Mouse (Mus musculus) hindbrain, embryonic 16.5 days (tissue): ENCODE measurements around the gene Irak1. TPM values are rescaled to one million over a fixed set of nuclear protein-coding genes. Genes with fewer than 3 reads are reported as not detected.
A peak's percentile ranks its signal among the peaks of the same experiment; 100 is the strongest.

Experiments used
- ATAC-seq: fragments of 200-750 bp; cut with Nextera tagmentation; 2 replicates; pipeline ENCODE4 v1.8.0; 2017; ENCODE audit warnings: moderate TSS enrichment, moderate library complexity
- H3K27ac ChIP-seq: fragments of 300-500 bp; sonication (generic); 2 replicates; pipeline ENCODE4 v1.5.1; 2014; ENCODE audit warnings: low read depth, mild to moderate bottlenecking, control low read depth, low read length, moderate library complexity
- H3K27me3 ChIP-seq: fragments of 300-500 bp; sonication (generic); replicated peaks from 2 replicates; pipeline ENCODE4 v1.6.1; 2014; ENCODE audit warnings: low read length; ENCODE audit not compliant: control insufficient read depth, insufficient read depth
- H3K36me3 ChIP-seq: fragments of 300-500 bp; sonication (generic); 2 replicates; pipeline ENCODE4 v1.6.1; 2014; ENCODE audit warnings: mild to moderate bottlenecking, low read length, moderate library complexity, mixed read lengths; ENCODE audit not compliant: control insufficient read depth, insufficient read depth
- H3K4me1 ChIP-seq: fragments of 300-500 bp; sonication (generic); 2 replicates; pipeline ENCODE4 v1.6.1; 2014; ENCODE audit warnings: low read depth, low read length; ENCODE audit not compliant: control insufficient read depth, insufficient read depth
- H3K4me2 ChIP-seq: fragments of 300-500 bp; sonication (generic); 2 replicates; pipeline ENCODE4 v1.6.1; 2014; ENCODE audit warnings: mild to moderate bottlenecking, low read length, control low read depth, moderate library complexity
- H3K4me3 ChIP-seq: fragments of 300-500 bp; sonication (generic); 2 replicates; pipeline ENCODE4 v1.5.1; 2014; ENCODE audit warnings: mild to moderate bottlenecking, low read length, control low read depth, moderate library complexity
- H3K9ac ChIP-seq: fragments of 300-500 bp; sonication (generic); 2 replicates; pipeline ENCODE4 v1.6.1; 2014; ENCODE audit warnings: low read depth, mild to moderate bottlenecking, control low read depth, low read length, moderate library complexity
- H3K9me3 ChIP-seq: fragments of 300-500 bp; sonication (generic); 2 replicates; pipeline ENCODE4 v1.6.1; 2014; ENCODE audit warnings: mild to moderate bottlenecking, low read length, moderate library complexity; ENCODE audit not compliant: control insufficient read depth
- WGBS: fragments of 180-500 bp; shearing (Covaris S2); extraction: QIAGEN DNeasy Blood & Tissue Kit; methylation state at CpG from one replicate; pipeline ENCODE4 v1.1.7; 2014; 5-methylcytosine and 5-hydroxymethylcytosine counted together
- polyA plus RNA-seq: library from polyadenylated mRNA; unstranded; fragments of >200 nt; fragmentation: Nextera tagmentation; extraction: Ambion mirVana; gene quantifications from 2 replicates; pipeline ENCODE4 v1.2.1, GENCODE M21; 2015

The Irak1 gene
- 38.4 and 48.5 TPM in 2 replicates for polyA plus RNA-seq

DNA sequence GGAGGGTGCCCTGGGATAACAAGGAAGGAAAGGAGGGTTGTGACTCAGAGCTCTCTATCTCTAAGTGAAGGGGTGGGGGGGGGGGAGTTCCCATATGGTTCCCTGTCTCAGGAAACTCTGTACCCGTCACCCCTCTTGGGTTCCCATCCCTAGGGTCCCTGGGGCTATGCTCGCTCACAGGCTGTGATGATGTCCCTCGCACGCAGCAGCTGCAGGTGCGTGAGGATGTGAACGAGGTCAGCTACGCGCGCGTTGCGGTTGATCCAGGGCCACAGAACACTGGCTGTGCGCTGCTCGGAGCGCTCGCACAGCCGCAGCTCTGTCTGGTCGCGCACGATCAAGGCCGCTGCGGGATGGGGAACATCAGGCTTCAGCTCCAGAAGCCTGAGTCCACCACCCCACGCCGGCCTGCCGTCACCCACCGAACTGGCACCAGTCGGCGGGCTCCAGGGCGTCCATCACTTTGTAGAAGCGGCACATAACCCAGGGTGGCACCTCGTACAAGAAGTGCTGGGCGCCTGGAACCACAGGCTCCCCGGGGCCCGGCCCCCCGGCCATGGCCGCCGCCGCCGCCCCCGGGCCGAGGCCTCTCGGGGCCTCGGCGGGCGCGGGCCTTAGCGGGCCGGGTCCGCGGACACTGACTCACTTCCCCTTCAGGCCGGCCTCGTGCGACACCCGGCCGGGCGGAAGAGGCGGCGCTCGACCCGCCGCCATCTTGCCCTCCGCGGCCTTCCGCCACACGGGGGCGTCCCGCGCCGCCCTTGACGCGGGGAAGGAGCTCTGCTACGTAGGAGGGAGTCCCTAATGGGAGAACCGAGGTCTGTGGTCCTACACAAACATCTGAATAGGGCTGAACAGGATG lies at the start of gene Irak1:
Gene Irak1, minus strand, starts transcription at position 731 of the 862 bp plus-strand sequence.
- 0 out of 2 replicates have a peak, but pooled peaks cover 2% of the 10 kb centered on the region for H3K36me3 ChIP-seq
- ATAC-seq: peak; percentile 91
- H3K27ac ChIP-seq: peak within 1 kb of the TSS; percentile 82
- H3K9me3 ChIP-seq: no peaks in the 10 kb centered on the region
- no peaks in the 10 kb centered on the region for H3K27me3 ChIP-seq
- H3K4me2 ChIP-seq: peak within 1 kb of the TSS; percentile 65
- 12% methylated on average over 58 of the region's 72 CpGs for WGBS
- H3K4me3 ChIP-seq: peak within 1 kb of the TSS; percentile 61
- peaks cover 4% of the 10 kb centered on the region for H3K4me1 ChIP-seq
- H3K9ac ChIP-seq: peak within 1 kb of the TSS; percentile 81

DNA sequence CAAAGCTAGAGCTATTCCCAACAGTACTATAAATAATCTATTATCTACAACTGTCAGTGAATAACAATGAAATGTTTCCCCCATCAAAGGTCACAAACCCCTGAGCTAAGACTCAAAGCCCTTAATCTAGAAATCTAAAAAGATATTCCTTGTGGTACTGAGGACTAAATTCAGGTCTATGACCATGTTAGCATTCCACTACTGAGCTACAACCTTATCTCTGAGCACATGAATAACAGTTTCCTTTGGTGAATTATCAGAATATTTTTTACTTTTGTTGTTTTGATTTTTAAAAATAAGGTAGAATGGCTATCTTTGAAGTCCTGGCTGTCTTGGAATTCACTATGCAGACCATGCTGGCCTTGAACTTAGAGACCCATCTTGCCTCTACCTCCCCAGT lies 47.1 kb upstream of the Irak1 start:
- no peaks in the 10 kb centered on the region for H3K27me3 ChIP-seq
- ATAC-seq: no peak
- H3K9me3 ChIP-seq: no peaks in the 10 kb centered on the region
- no peak overlapping the region for H3K4me2 ChIP-seq
- H3K27ac ChIP-seq: no peak overlapping the region
- H3K36me3 ChIP-seq: no peaks in the 10 kb centered on the region
- H3K4me1 ChIP-seq: no peaks in the 10 kb centered on the region
- H3K9ac ChIP-seq: no peak overlapping the region
- H3K4me3 ChIP-seq: no peak overlapping the region

DNA sequence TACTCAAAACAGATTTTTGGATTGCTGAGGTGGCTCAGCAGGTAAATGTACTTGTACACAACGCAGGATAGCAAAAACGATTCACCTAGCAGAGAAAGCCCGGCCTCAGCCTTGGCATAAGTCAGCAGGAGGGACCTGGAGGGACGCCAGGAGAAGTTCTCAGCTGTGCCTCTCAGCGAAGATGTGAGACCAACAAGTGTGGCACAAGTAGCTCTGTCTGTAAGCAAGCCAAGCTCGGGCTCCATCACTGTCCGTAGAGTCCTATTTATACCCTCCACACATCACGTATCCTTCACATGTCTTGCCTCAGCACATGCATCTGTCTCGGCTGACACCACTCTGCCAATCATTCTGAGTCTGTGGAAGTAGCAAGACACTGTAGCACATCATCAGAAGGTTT lies 44.2 kb upstream of the Irak1 start:
- no peak for ATAC-seq
- Histone ChIP-seq H3K36me3 (no peaks in the 10 kb centered on the region), H3K27ac (no peak overlapping the region), H3K4me1 (no peaks in the 10 kb centered on the region), H3K9me3 (no peaks in the 10 kb centered on the region), H3K27me3 (no peaks in the 10 kb centered on the region), H3K4me3 (no peak overlapping the region), H3K9ac (no peak overlapping the region), H3K4me2 (no peak overlapping the region)
- WGBS: 68% methylated on average over 9 of the region's 9 CpGs

DNA sequence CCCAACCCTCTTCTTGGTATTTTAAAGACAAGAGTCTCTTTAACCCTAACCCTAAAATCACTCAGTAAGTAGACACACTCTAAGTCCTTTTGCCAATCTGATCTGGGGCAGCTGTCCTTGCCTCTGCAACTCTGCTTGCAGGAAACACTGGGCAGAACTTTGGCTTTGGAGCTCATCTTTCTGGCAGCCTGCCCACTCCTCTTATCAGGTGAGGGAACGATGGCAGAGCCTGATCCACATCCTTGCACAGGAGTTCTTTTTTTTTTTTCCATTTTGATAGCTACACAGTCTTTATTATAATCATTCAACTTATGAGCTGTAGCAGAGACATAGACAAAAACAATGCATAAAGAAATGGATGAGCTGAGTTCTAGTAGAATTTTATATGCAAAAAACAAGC lies 21.4 kb upstream of the Irak1 start:
- Histone ChIP-seq H3K9me3 (no peaks in the 10 kb centered on the region), H3K27me3 (no peaks in the 10 kb centered on the region), H3K4me1 (no peaks in the 10 kb centered on the region), H3K4me2 (no peak overlapping the region), H3K9ac (no peak overlapping the region), H3K27ac (no peak overlapping the region), H3K4me3 (no peak overlapping the region), H3K36me3 (no peaks in the 10 kb centered on the region)
- WGBS: 59% methylated on average over 1 of the region's 1 CpGs
- ATAC-seq: no peak

DNA sequence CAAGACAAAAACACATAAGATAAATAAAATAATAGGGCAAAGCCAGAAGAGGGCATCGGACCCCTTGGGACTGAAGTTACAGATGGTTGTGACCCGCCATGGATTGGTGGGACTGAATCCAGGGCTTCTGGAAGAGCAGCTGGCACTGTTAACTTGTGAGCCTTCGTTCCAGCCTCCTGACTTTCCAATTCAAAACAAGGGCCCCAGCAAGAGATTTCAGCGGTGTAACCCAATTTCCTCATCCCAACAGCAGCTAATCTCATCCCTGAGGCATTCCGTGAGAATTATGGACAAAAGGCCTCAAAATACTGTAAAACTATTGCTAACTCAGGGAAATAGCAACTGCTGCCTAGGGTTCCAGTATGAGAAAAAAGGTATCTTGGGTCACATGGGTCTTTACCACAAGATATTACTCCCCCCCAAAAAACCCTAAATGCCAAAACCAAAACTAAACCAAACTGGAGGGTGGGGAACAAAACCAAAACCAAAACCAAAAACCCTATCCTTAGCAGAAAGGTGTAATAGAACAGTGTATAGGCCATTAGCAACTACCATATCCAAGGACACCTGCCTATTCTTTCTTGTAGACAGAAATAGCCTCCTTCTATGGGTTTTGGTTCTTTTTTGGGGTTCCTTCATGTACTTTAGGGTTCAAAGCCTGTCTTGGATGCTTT lies 14.1 kb upstream of the Irak1 start:
- H3K4me2 ChIP-seq: no peak overlapping the region
- no peak overlapping the region for H3K9ac ChIP-seq
- no peak for ATAC-seq
- no peak overlapping the region for H3K4me3 ChIP-seq
- H3K9me3 ChIP-seq: no peaks in the 10 kb centered on the region
- H3K36me3 ChIP-seq: peaks cover 6% of the 10 kb centered on the region
- 74% methylated on average over 5 of the region's 5 CpGs for WGBS
- no peaks in the 10 kb centered on the region for H3K27me3 ChIP-seq
- H3K27ac ChIP-seq: no peak overlapping the region
- no peaks in the 10 kb centered on the region for H3K4me1 ChIP-seq

DNA sequence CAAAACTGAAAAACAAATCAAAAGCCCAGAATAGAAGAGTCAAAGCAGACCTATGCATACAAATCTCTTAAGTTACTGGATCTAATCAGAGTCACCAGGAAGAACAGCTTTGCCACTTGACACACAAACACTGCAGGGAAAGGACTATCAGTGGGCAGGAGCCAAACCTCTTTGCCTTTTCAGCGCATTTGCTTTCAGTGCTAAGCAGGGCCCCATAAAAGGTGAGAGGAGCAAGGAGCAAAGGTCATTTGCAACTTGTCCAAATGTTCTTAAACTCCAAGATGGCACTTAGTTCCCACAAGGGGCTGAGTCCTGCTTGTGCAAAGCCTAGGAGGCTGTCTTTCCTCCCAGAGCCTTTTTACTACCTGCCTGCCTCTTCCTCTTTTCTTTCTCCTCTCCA lies 6.3 kb upstream of the Irak1 start:
- no peak overlapping the region for H3K9ac ChIP-seq
- no peaks in the 10 kb centered on the region for H3K9me3 ChIP-seq
- WGBS: 61% methylated on average over 1 of the region's 1 CpGs
- no peaks in the 10 kb centered on the region; the same call in 1 of the 2 replicates for H3K27me3 ChIP-seq
- H3K4me1 ChIP-seq: no peaks in the 10 kb centered on the region
- peaks cover under 1% of the 10 kb centered on the region; the same call in 1 of the 2 replicates for H3K36me3 ChIP-seq
- ATAC-seq: no peak
- H3K4me3 ChIP-seq: no peak overlapping the region
- H3K4me2 ChIP-seq: no peak overlapping the region
- no peak overlapping the region for H3K27ac ChIP-seq

DNA sequence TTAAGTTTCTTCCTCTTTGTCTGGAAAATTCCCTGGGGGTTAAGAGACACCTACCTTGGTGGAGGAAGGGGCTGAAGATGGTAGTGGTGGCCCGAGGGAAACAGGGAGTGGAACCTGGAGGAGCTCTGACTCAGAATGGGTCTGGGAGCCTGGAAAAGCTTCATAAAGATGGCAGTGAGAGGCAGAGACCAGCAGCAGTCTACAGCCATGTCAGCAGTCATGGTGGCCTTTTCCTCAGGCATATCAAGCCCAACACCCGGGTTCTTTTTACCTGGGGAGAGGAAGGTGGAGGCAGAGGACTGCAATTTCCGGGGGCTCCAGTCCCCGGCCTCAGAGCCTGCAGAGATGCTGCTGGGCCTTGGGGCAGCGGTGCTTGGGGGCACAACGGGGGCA lies 927 bp downstream of the Irak1 start:
- Histone ChIP-seq H3K4me3 (peak overlapping the region; percentile 61), H3K4me2 (peak overlapping the region; percentile 65), H3K9me3 (no peaks in the 10 kb centered on the region), H3K4me1 (peaks cover 4% of the 10 kb centered on the region), H3K9ac (peak overlapping the region; percentile 81), H3K27me3 (no peaks in the 10 kb centered on the region), H3K36me3 (0 out of 2 replicates have a peak, but pooled peaks cover 2% of the 10 kb centered on the region), H3K27ac (no peak overlapping the region; the same call in 1 of the 2 replicates)
- ATAC-seq: no peak
- 23% methylated on average over 6 of the region's 6 CpGs for WGBS

DNA sequence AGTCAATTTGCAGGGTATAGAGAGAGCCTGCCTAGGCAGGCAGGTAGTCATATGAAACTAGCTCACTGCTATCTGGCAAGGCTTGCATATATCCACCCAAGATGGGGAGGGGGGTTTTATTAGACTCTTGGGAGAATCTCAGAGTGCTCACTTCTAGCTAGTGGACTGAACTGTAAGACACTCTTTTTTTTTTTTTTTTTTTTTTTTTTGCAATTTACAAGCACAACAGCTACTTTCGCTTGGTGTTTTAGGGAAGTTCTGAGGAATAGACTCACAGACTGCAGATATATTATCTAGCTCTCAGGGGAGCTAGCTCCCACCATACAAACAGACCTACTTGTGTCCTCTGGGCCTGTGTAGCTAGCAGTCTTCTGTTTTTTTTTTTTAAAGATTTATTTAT lies 9.1 kb downstream of the Irak1 start:
- WGBS: 100% methylated on average over 1 of the region's 1 CpGs
- no peak overlapping the region for H3K4me2 ChIP-seq
- no peak overlapping the region for H3K4me3 ChIP-seq
- H3K9me3 ChIP-seq: no peaks in the 10 kb centered on the region
- no peaks in the 10 kb centered on the region for H3K4me1 ChIP-seq
- H3K36me3 ChIP-seq: 0 out of 2 replicates have a peak, but pooled peaks cover 1% of the 10 kb centered on the region
- H3K9ac ChIP-seq: no peak overlapping the region
- H3K27ac ChIP-seq: no peak overlapping the region
- H3K27me3 ChIP-seq: no peaks in the 10 kb centered on the region
- ATAC-seq: no peak

DNA sequence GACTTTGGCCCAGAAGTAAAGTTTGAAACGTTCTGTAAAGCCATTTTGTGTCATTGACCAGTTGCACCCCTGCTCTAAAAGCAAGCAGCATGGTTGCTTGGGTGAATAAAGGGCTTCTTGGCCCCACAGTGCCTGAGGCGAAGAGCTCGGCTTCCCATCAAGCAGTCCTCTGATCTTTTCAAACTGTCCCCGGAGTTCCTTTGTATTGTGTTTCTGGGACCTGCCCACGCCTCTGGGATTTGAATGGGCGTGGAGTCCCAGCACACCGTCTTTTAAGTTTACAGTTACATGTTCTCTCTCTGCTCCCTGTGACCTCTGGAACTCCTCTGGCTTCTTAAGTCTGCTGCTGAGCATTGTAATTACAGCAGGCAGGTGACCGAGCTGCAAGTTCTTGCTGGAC lies 15.7 kb downstream of the Irak1 start:
- no peak for ATAC-seq
- Histone ChIP-seq H3K4me3 (no peak overlapping the region), H3K9me3 (no peaks in the 10 kb centered on the region), H3K36me3 (no peaks in the 10 kb centered on the region), H3K27me3 (no peaks in the 10 kb centered on the region), H3K4me2 (no peak overlapping the region), H3K9ac (no peak overlapping the region), H3K27ac (no peak overlapping the region), H3K4me1 (no peaks in the 10 kb centered on the region)
- 21% methylated on average over 8 of the region's 8 CpGs for WGBS
